Mouse (Mus musculus): ENCODE data around the gene Psme3.

DNA sequence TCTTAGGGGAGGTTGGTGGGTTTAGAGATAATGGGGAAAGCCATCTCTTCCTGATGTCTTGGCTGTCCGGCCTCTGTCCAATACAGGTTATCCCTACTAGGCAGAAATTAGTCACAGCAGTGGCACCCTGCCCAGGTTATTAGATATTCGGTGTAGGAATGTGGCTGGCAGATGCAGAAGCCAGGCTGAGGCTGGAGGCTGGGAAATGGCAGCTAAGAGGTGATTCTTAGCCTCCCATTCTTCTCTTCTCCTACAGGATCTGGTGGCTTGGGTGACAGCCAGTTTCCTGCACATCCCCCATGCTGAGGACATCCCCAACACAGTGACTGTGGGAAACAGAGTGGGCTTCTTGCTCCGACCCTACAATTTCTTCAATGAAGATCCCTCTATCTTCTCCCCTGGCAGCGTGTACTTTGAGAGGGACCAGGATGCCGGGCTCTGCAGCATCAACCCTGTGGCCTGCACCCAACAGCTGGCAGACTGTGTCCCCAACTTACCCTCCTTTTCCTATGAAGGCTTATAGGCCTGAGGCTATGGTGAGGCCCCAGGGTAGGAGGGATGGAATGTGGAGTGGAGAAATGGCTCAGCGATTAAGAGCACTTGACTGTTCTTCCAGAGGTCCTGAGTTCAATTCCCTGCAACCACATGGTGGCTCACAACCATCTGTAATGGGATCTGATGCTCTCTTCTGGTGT is 13.1 kb downstream of the Psme3 start:
- TF ChIP-seq CTCF (IDR thresholded peaks at IDR 0.05; ENCODE audit: low read depth) (no peak), EP300 (IDR thresholded peaks at IDR 0.05; ENCODE audit: low read depth) (no peak)
